ENCODE assay signal across 8 mouse cellular contexts in the genomic region with DNA sequence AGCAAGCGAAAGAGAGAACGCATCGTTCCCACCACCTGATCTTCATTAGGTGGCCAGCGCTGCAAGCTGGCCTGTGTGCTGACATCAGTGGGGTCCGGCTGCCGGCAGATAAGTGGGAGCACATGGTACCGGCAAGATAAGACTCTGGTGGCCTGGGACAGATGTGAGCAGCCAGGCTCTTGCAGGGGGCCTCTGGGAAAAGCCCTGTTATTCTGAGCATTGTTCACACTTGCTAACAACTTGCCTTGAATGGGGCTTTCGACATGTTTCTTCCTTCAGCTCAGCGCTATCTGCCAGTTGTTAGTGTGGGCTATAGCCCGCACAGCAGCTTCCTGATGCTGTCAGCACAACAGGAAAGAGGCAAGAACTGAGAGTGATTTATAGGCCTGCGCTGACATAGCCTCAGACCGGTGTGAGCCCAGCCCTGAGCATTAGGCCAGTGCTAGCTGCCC. TPM values are rescaled to one million over a fixed set of nuclear protein-coding genes. Genes with fewer than 3 reads are reported as not detected.
DNase-seq lines count a peak whose midpoint lies in the region; ATAC-seq and TF ChIP-seq lines count a peak whose summit lies in the region.

No protein-coding gene starts in this region.

- no peaks in the 10 kb centered on the region for H3K27me3 ChIP-seq in lung, embryonic 16.5 days (ENCODE audit: control insufficient read depth, insufficient read depth, low read depth, low read length)
- H3K27me3 ChIP-seq in limb, embryonic 10.5 days (ENCODE audit: low read depth, poor library complexity, severe bottlenecking), result peaks cover 79% of the 10 kb centered on the region
- no peaks in the 10 kb centered on the region for H3K27me3 ChIP-seq in cerebellum, adult 2 months (ENCODE audit: control insufficient read depth, insufficient read depth, low read length)

- no peak overlapping the region for H3K4me2 ChIP-seq in lung, embryonic 16.5 days (ENCODE audit: low read depth, low read length)

- H3K27ac ChIP-seq in lung, embryonic 16.5 days (ENCODE audit: low read length), result no peak overlapping the region
- peak overlapping the region; percentile 62 for H3K27ac ChIP-seq in limb, embryonic 10.5 days
- no peak overlapping the region for H3K27ac ChIP-seq in cerebellum, adult 2 months (ENCODE audit: insufficient read depth, low read length)

- H3K9ac ChIP-seq in lung, embryonic 16.5 days (ENCODE audit: low read length), result no peak overlapping the region

- no peak for TF ChIP-seq CTCF in cerebellum, adult 2 months (IDR thresholded peaks at IDR 0.05; ENCODE audit: borderline replicate concordance, insufficient read depth, low read depth, low read length)

- 31% methylated on average over 12 of the region's 12 CpGs for WGBS in lung, embryonic 16.5 days
- WGBS in limb, embryonic 10.5 days, result 16% methylated on average over 12 of the region's 12 CpGs
- 90% methylated on average over 12 of the region's 12 CpGs for WGBS in cerebellum, adult 2 months

- no peaks in the 10 kb centered on the region for H3K36me3 ChIP-seq in lung, embryonic 16.5 days (ENCODE audit: control insufficient read depth, insufficient read depth, low read length)
- no peaks in the 10 kb centered on the region for H3K36me3 ChIP-seq in limb, embryonic 10.5 days

- H3K9me3 ChIP-seq in lung, embryonic 16.5 days (ENCODE audit: control insufficient read depth, low read length), result no peaks in the 10 kb centered on the region
- H3K9me3 ChIP-seq in limb, embryonic 10.5 days (replicated peaks), result no peaks in the 10 kb centered on the region

- DNase-seq in lung, postnatal 10 days, result no peak
- peak; percentile 39 for DNase-seq in embryo, embryonic 9.5 days (ENCODE audit: extremely low spot score)
- peak; percentile 77 for DNase-seq in limb, embryonic 10.5 days (ENCODE audit: low spot score)
- peak; percentile 62 to 72 for DNase-seq in spleen, postnatal 4 days (ENCODE audit: low spot score in 2 of 2)
- DNase-seq in layer of hippocampus, postnatal 36 days, result no peak
- DNase-seq in cerebellum, adult 2 months, result no peak

- ATAC-seq in lung, embryonic 16.5 days (ENCODE audit: low read depth), result peak; percentile 65; the same call in 1 of the 2 replicates
- no peak for ATAC-seq in activated CD4-positive, CD25-positive, alpha-beta regulatory T cell, adult 4 months

- no peak overlapping the region for H3K4me3 ChIP-seq in lung, embryonic 16.5 days (ENCODE audit: low read length)
- H3K4me3 ChIP-seq in limb, embryonic 10.5 days, result peak overlapping the region; percentile 34
- H3K4me3 ChIP-seq in cerebellum, adult 2 months (replicated peaks; ENCODE audit: insufficient read depth, low read depth, low read length), result no peak overlapping the region

- H3K4me1 ChIP-seq in lung, embryonic 16.5 days (replicated peaks; ENCODE audit: control insufficient read depth, insufficient read depth, low read length), result no peaks in the 10 kb centered on the region
- peaks cover 19% of the 10 kb centered on the region for H3K4me1 ChIP-seq in limb, embryonic 10.5 days
- no peaks in the 10 kb centered on the region for H3K4me1 ChIP-seq in cerebellum, adult 2 months (ENCODE audit: control insufficient read depth, insufficient read depth, low read length)

- TF ChIP-seq POLR2A in cerebellum, adult 2 months (IDR thresholded peaks at IDR 0.05; ENCODE audit: borderline replicate concordance, insufficient read depth, low read length), result no peak

RNA-seq across cellular contexts. Expression of a gene that starts 57.9 kb away (rescaled TPM):
- 9.4 and 10.9 TPM in 2 replicates for polyA plus RNA-seq in lung, embryonic 16.5 days (2015; fragmentation: Nextera tagmentation; extraction: Ambion mirVana)
- polyA plus RNA-seq in limb, embryonic 10.5 days (2016; fragmentation: Nextera tagmentation; extraction: Ambion mirVana), result 1.2 TPM in 2 replicates
- 1 to 10 TPM in 1 of 2 experiments, under 1 TPM in 1; 1.00 to 2.1 TPM for total RNA-seq in layer of hippocampus, postnatal 36 days (2021)
- polyA plus RNA-seq in cerebellum, adult 2 months (2012; rRNA removed), result 0.52 and 0.55 TPM in 2 replicates
- polyA plus RNA-seq in activated CD4-positive, CD25-positive, alpha-beta regulatory T cell, adult 4 months (2017; shearing (Covaris generic)), result 10 to 100 TPM; 30.7 to 37.2 TPM

Comparison
In these comparisons a context has a peak if more than half of its experiments do, and no peak if none do; other contexts are left out.
1. DNase-seq: peak in embryo, embryonic 9.5 days (single experiment), limb, embryonic 10.5 days (single experiment) and spleen, postnatal 4 days (2 of 2); none in lung, postnatal 10 days (single experiment), layer of hippocampus, postnatal 36 days (0 of 2) and cerebellum, adult 2 months (0 of 2).